In the genomic region with DNA sequence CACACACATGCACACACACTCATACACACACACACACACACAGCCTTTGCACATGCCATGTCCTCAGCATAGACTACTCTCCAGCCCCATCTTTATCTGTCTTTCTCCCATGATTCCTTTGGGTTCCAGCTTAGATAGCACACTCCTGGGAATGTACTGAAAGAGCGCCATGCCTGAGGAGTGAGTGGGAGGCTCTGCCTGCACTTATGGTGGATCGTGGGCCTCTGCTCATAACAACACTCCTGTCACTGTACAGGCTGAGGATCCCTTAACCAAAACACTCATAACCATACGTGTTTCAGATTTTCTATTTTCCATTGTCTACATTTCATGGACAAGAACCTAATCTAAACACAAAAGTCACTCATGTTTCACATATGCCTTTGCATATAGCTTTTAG, we compare ENCODE assay signal across 23 mouse cellular contexts.
DNase-seq lines count a peak whose midpoint lies in the region; ATAC-seq and TF ChIP-seq lines count a peak whose summit lies in the region.
"Had no signal": no experiment of that assay in that cellular context is flagged by ENCODE, and none has a peak within 500 bp of the region (broad histone marks: within the 10 kb centered on the region; RNA-seq: fewer than 3 reads in every experiment).

No protein-coding gene starts in this region.

- TF ChIP-seq CTCF in cerebellum, adult 2 months (IDR thresholded peaks at IDR 0.05; ENCODE audit: borderline replicate concordance, insufficient read depth, low read depth, low read length) = no peak

- H3K36me3 ChIP-seq in megakaryocyte, embryonic 14.5 days (replicated peaks; ENCODE audit: low read length) = no peaks in the 10 kb centered on the region
- H3K36me3 ChIP-seq: embryonic facial prominence, embryonic 13.5 days; embryonic facial prominence, embryonic 15.5 days; forebrain, embryonic 10.5 days; forebrain, embryonic 12.5 days; G1E had no signal

- H3K27me3 ChIP-seq in cerebellum, adult 2 months (ENCODE audit: control insufficient read depth, insufficient read depth, low read length) = no peaks in the 10 kb centered on the region
- peaks cover 13% of the 10 kb centered on the region for H3K27me3 ChIP-seq in megakaryocyte, embryonic 14.5 days (replicated peaks)
- H3K27me3 ChIP-seq: embryonic facial prominence, embryonic 15.5 days; forebrain, embryonic 12.5 days had no signal

- no peaks in the 10 kb centered on the region for H3K9me3 ChIP-seq in megakaryocyte, embryonic 14.5 days
- H3K9me3 ChIP-seq: embryonic facial prominence, embryonic 13.5 days; embryonic facial prominence, embryonic 15.5 days; forebrain, embryonic 10.5 days; forebrain, embryonic 12.5 days; G1E had no signal

- TF ChIP-seq POLR2A in cerebellum, adult 2 months (IDR thresholded peaks at IDR 0.05; ENCODE audit: borderline replicate concordance, insufficient read depth, low read length) = no peak

- WGBS in cerebellum, adult 2 months = 91% methylated on average over 3 of the region's 3 CpGs

- peak overlapping the region; percentile 35; the same call in 1 of the 2 replicates for H3K27ac ChIP-seq in cerebellum, adult 2 months (ENCODE audit: insufficient read depth, low read length)
- H3K27ac ChIP-seq: embryonic facial prominence, embryonic 13.5 days; embryonic facial prominence, embryonic 15.5 days; forebrain, embryonic 10.5 days; forebrain, embryonic 12.5 days had no signal

- H3K4me3 ChIP-seq in cerebellum, adult 2 months (replicated peaks; ENCODE audit: insufficient read depth, low read depth, low read length) = no peak overlapping the region
- peak overlapping the region; percentile 30 for H3K4me3 ChIP-seq in megakaryocyte, embryonic 14.5 days (replicated peaks)
- H3K4me3 ChIP-seq: embryonic facial prominence, embryonic 13.5 days; embryonic facial prominence, embryonic 15.5 days; erythroblast, embryonic 14.5 days; forebrain, embryonic 10.5 days; forebrain, embryonic 12.5 days had no signal

- no peak for ATAC-seq in megakaryocyte, adult 5-6 weeks (ENCODE audit: poor library complexity, severe bottlenecking)
- ATAC-seq: activated CD4-positive, CD25-positive, alpha-beta regulatory T cell, adult 4 months; CD4-positive, CD25-positive, alpha-beta regulatory T cell, adult 4 months; forebrain, embryonic 14.5 days; forebrain, embryonic 16.5 days; Patski had no signal

- H3K4me1 ChIP-seq in cerebellum, adult 2 months (ENCODE audit: control insufficient read depth, insufficient read depth, low read length) = peaks cover 67% of the 10 kb centered on the region
- H3K4me1 ChIP-seq in megakaryocyte, embryonic 14.5 days = no peaks in the 10 kb centered on the region; the same call in 1 of the 2 replicates

- no peak for DNase-seq in cerebellum, adult 2 months
- DNase-seq in cerebellum, adult 9-11 months = no peak
- peak; percentile 37 for DNase-seq in brain, adult 2 months (ENCODE audit: low read depth, low spot score)
- DNase-seq: adrenal gland, adult 8-10 months; adrenal gland, postnatal 14 days; adrenal gland, postnatal 36 days; B cell, adult 2 months; cerebellum, adult 11 months; cerebellum, adult 18-20 months; embryo, embryonic 11 days had no signal
